Mouse (Mus musculus) lung, postnatal 14 days (tissue): Measurements from ENCODE around the gene P2ry4.

Experiments
- DNase-seq: peaks from one replicate; pipeline ENCODE4 v3.0.0; 2021

Gene P2ry4

DNA sequence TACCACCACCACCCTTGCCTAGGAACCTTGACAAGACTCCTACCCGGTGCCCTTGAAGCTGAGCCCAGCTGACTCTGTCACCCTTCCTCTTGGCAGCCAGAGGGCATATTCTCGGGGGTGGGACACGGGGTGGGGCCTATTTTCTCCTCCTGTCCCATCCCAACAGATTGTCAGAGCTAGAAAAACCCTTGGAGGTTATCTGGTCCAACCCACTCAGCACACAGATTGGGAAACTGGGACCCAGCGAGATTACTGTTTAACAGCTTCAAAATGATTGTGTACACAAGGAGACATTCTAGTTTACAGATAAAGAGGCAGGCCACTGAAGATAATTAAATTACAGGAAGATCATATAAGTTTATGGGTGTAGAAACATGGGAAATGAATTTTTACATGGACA is at the start of gene P2ry4:
Gene P2ry4, minus strand, starts transcription at position 79 of the 400 bp plus-strand sequence.
- no peak for DNase-seq

DNA sequence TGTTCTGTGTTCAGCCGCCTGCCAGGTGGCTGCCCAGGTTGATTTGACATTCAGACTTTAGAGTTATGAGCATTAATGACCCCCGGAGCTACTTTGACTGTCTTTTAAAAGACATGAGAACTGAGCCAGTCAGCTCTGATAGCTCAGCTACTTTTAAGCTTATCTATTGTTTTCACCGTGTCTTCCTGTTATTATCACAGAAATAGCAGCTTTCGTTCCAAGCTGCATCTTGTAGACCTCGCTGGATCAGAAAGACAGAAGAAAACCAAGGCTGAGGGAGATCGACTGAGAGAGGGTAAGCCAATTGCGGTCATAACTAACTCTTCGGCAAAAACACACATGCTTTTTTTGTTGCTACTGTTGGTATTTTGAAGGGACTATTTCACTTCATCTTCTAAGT is 43.8 kb upstream of the P2ry4 start:
- DNase-seq, result no peak

GRCm38 (mm10) chrX:100629076-100629475 is 34.4 kb upstream of the P2ry4 start:
- DNase-seq, result no peak

DNA sequence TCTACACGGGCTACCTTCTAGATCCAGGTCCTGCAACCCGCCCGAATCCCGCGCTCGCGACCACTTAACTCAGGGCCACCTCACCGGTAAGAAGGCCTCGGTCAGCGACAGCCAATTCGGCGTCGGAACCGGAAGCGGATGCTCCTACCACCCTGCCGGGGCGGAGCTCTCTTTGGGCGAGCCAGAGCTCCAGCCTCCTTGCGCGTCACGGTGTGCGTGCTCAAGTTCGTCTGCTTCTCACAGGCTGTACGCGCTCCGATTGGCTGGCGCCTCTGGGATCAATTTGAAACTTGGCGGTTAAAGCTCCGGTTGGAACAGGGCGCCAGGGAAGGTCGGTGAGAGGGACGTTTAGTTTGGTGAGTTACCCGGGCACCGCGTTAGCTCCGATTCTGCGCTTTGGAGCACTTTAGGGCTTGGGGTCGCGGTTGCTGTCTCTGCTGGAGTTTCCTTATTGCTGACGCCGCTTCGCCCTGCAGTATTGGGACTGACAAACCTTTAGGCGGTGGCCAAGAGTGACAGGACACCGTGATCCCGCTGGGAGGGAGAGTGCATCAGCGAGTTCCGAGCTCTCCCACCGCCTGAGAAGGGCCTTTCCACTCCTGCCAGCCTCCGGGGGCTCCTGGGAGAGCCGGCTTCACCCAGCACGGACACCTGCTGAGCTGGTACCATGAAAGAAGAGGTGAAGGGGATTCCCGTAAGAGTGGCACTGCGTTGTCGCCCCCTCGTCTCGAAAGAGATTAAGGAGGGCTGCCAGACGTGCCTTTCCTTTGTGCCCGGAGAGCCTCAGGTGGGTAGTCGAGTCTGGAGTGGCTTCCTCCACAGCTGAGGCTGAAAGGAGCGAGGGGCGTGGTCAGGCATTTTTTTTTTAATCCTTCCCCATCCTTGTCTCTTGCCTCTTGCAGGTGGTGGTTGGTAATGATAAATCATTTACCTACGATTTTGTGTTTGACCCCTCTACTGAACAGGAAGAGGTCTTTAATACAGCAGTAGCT is 31.4 kb upstream of the P2ry4 start, which contains the start of gene Pdzd11:
Gene Pdzd11, minus strand, starts transcription at position 767 of the 992 bp plus-strand sequence.
- DNase-seq, result peak; percentile 88

GRCm38 (mm10) chrX:100625546-100625801 is 30.8 kb upstream of the P2ry4 start, which contains the start of gene Kif4:
TSS of gene Kif4 (plus strand) at chrX:100625737.
- DNase-seq, result no peak

GRCm38 (mm10) chrX:100625146-100625545 is 30.5 kb upstream of the P2ry4 start:
- DNase-seq, result no peak

- DNase-seq, result no peak
These were observed 29.6 kb upstream of the P2ry4 start for GRCm38 (mm10) chrX:100624242-100624641.

- no peak for DNase-seq
These were observed 26.7 kb upstream of the P2ry4 start for GRCm38 (mm10) chrX:100621366-100621765.

DNA sequence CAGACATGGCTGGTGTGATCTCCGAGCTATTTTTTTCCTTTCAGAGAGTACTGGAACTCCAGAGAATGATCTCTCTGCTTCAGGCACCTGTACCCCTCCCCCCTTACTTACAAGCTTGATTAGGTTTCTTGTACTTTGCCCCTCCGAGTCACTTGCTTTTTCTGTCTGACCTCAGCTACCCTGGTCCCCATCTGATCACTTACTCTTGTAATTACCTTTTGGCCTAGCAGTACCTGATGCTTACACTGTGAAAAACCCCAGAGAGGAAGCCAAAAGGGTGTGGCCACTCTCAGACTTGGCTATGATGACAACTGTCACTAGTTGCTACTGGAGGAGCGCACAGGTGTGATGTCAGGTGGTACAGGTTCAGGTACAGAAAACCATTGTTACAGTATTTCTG is 23.8 kb upstream of the P2ry4 start:
- no peak for DNase-seq

- no peak for DNase-seq
These were observed 10.6 kb upstream of the P2ry4 start, which contains the start of gene Arr3 for GRCm38 (mm10) chrX:100605314-100605713. TSS of gene Arr3 (plus strand) at chrX:100605497.

GRCm38 (mm10) chrX:100599755-100600154 is 5.1 kb upstream of the P2ry4 start:
- DNase-seq, result no peak

GRCm38 (mm10) chrX:100597439-100597838 is 2.8 kb upstream of the P2ry4 start:
- DNase-seq, result peak; percentile 49

- no peak for DNase-seq
These were observed 22.7 kb downstream of the P2ry4 start, which contains the start of gene Awat1 for GRCm38 (mm10) chrX:100571951-100572350. TSS of gene Awat1 (plus strand) at chrX:100572251.

GRCm38 (mm10) chrX:100565696-100566095 is 29.0 kb downstream of the P2ry4 start:
- no peak for DNase-seq

- no peak for DNase-seq
These were observed 38.6 kb downstream of the P2ry4 start for GRCm38 (mm10) chrX:100556026-100556425.
